In genomic region chr7:126702861-126703756, GRCm38 (mm10) we compare ENCODE assay signal across 8 mouse cellular contexts. TPM values are rescaled to one million over a fixed set of nuclear protein-coding genes. Genes with fewer than 3 reads are reported as not detected.
DNase-seq lines count a peak whose midpoint lies in the region; ATAC-seq and TF ChIP-seq lines count a peak whose summit lies in the region.

No protein-coding gene starts in this region.

- H3K27ac ChIP-seq in CH12.LX (ENCODE audit: insufficient read depth, low read depth), result peak overlapping the region; percentile 95
- H3K27ac ChIP-seq in forebrain, embryonic 13.5 days, result peak overlapping the region; percentile 51; the same call in 1 of the 2 replicates
- peak overlapping the region; percentile 72 for H3K27ac ChIP-seq in liver, embryonic 16.5 days (ENCODE audit: low read length)

- peak; percentile 9 for DNase-seq in gastrocnemius, postnatal 10 days
- DNase-seq in gastrocnemius, postnatal 25 days, result no peak
- DNase-seq in CH12.LX (ENCODE audit: extremely low read depth), result peak; percentile 81
- peak; percentile 65 for DNase-seq in thymus, postnatal 0 days (ENCODE audit: low spot score)
- DNase-seq in layer of hippocampus, adult 11-12 months (ENCODE audit: low spot score), result no peak
- DNase-seq in layer of hippocampus, postnatal 14 days (ENCODE audit: low spot score in 2 of 2), result no peak

- H3K4me2 ChIP-seq in CH12.LX (ENCODE audit: insufficient read depth, low read depth, poor library complexity, severe bottlenecking), result peak overlapping the region; percentile 92
- H3K4me2 ChIP-seq in forebrain, embryonic 13.5 days, result peak overlapping the region; percentile 93
- H3K4me2 ChIP-seq in liver, embryonic 16.5 days (ENCODE audit: low read depth, low read length), result peak overlapping the region; percentile 0; the same call in 1 of the 2 replicates

- peaks cover 33% of the 10 kb centered on the region for H3K79me2 ChIP-seq in CH12.LX (replicated peaks; ENCODE audit: control insufficient read depth, extremely low read depth, insufficient read depth, poor library complexity, severe bottlenecking)

- no peak for TF ChIP-seq EP300 in CH12.LX (IDR thresholded peaks at IDR 0.05; ENCODE audit: low read length)

- in situ Hi-C loops in CH12.LX (cut with MboI; ENCODE audit: low pct_ligation_motif_present, low pct_unique_long_range_greater_than_20kb, low sequenced_read_pairs), result loop anchor here (5.0 to 10.0 kb wide), 5 partner anchors 79 to 1222 kb away; partner anchors contain the start of genes Mvp, Pagr1a, Pagr1b and Tbx6

- H3K4me1 ChIP-seq in CH12.LX (ENCODE audit: control insufficient read depth in 1 of 2, insufficient read depth in 2 of 2), result peaks cover 29 to 64% of the 10 kb centered on the region in 2 experiments
- H3K4me1 ChIP-seq in forebrain, embryonic 13.5 days, result peaks cover 44% of the 10 kb centered on the region
- H3K4me1 ChIP-seq in liver, embryonic 16.5 days (ENCODE audit: control insufficient read depth, low read depth, low read length), result peaks cover 13% of the 10 kb centered on the region

- no peaks in the 10 kb centered on the region for H3K27me3 ChIP-seq in CH12.LX (replicated peaks)
- 0 out of 2 replicates have a peak, but pooled peaks cover 6% of the 10 kb centered on the region for H3K27me3 ChIP-seq in forebrain, embryonic 13.5 days
- H3K27me3 ChIP-seq in liver, embryonic 16.5 days (ENCODE audit: control insufficient read depth, insufficient read depth, low read depth, low read length), result peaks cover 17% of the 10 kb centered on the region

- WGBS in forebrain, embryonic 13.5 days, result 84% methylated on average over 12 of the region's 12 CpGs
- 41% methylated on average over 12 of the region's 12 CpGs for WGBS in liver, embryonic 16.5 days (ENCODE audit: insufficient replicate concordance)

- H3K9me3 ChIP-seq in CH12.LX (replicated peaks; ENCODE audit: low read length), result no peaks in the 10 kb centered on the region
- no peaks in the 10 kb centered on the region for H3K9me3 ChIP-seq in forebrain, embryonic 13.5 days (replicated peaks)
- no peaks in the 10 kb centered on the region for H3K9me3 ChIP-seq in liver, embryonic 16.5 days (replicated peaks; ENCODE audit: control insufficient read depth, low read length)

- ATAC-seq in forebrain, embryonic 13.5 days, result no peak
- no peak for ATAC-seq in liver, embryonic 16.5 days (ENCODE audit: low read depth)

- dilution Hi-C loops in CH12.LX (cut with MboI; ENCODE audit: extremely low pct_ligation_motif_present, extremely low pct_unique_long_range_greater_than_20kb, low sequenced_read_pairs), result no loop called here

- peak overlapping the region; percentile 76 for H3K9ac ChIP-seq in CH12.LX (ENCODE audit: insufficient read depth, low read depth)
- H3K9ac ChIP-seq in forebrain, embryonic 13.5 days, result peak overlapping the region; percentile 88
- peak overlapping the region; percentile 53 for H3K9ac ChIP-seq in liver, embryonic 16.5 days (ENCODE audit: low read depth, low read length)

- peaks cover 33 to 45% of the 10 kb centered on the region in 2 experiments for H3K36me3 ChIP-seq in CH12.LX (replicated peaks in 1 of 2; ENCODE audit: control insufficient read depth in 1 of 2, insufficient read depth in 1 of 2, low read length in 1 of 2)
- peaks cover 22% of the 10 kb centered on the region for H3K36me3 ChIP-seq in forebrain, embryonic 13.5 days (ENCODE audit: poor library complexity, severe bottlenecking)
- H3K36me3 ChIP-seq in liver, embryonic 16.5 days (ENCODE audit: control insufficient read depth, insufficient read depth), result no peaks in the 10 kb centered on the region

- no peak for TF ChIP-seq RAD21 in CH12.LX (IDR thresholded peaks at IDR 0.05; ENCODE audit: low read depth, low read length)

- no peak for TF ChIP-seq CTCF in CH12.LX (conservative IDR thresholded peaks at IDR 0.05 in 1 of 2, IDR thresholded peaks at IDR 0.05 in 1 of 2; ENCODE audit: low read depth in 2 of 2, low read length in 2 of 2)

- H3K4me3 ChIP-seq in CH12.LX (replicated peaks in 1 of 3; ENCODE audit: low read depth in 2 of 3, low read length in 2 of 3, poor library complexity in 1 of 3), result peak overlapping the region; percentile 85 to 86 (median 85)
- H3K4me3 ChIP-seq in forebrain, embryonic 13.5 days, result peak overlapping the region; percentile 67
- peak overlapping the region; percentile 59 for H3K4me3 ChIP-seq in liver, embryonic 16.5 days (ENCODE audit: low read depth, low read length)

- TF ChIP-seq POLR2A in CH12.LX (IDR thresholded peaks at IDR 0.05; ENCODE audit: low read depth, low read length), result no peak; the same call in 1 of the 2 replicates

TF ChIP-seq in CH12.LX, 34 proteins besides CTCF, POLR2A, EP300 and RAD21:
- TF ChIP-seq SIN3A (IDR thresholded peaks at IDR 0.05; ENCODE audit: low read length) (0 out of 2 replicates have a peak, but pooled peaks have one; percentile 14), TCF12 (IDR thresholded peaks at IDR 0.05; ENCODE audit: low read depth, low read length) (0 out of 2 replicates have a peak, but pooled peaks have one; percentile 16), USF2 (conservative IDR thresholded peaks at IDR 0.05; ENCODE audit: low read depth, low read length) (no peak), KAT2A (IDR thresholded peaks at IDR 0.05; ENCODE audit: insufficient replicate concordance, low read length) (0 out of 2 replicates have a peak, but pooled peaks have one; percentile 52), MAX (IDR thresholded peaks at IDR 0.05; ENCODE audit: low read length) (peak; percentile 65; the same call in 1 of the 2 replicates), CHD2 (IDR thresholded peaks at IDR 0.05; ENCODE audit: low read length) (peak; percentile 79), UBTF (IDR thresholded peaks at IDR 0.05; ENCODE audit: low read depth, low read length) (no peak), MYC (IDR thresholded peaks at IDR 0.05; ENCODE audit: low read depth, low read length) (peak; percentile 77), NRF1 (IDR thresholded peaks at IDR 0.05; ENCODE audit: low read depth, low read length) (no peak), MXI1 (IDR thresholded peaks at IDR 0.05; ENCODE audit: low read depth, low read length) (peak; percentile 85)
TF ChIP-seq in CH12.LX: peak in this region for 7.

RNA-seq across cellular contexts. Expression of gene Coro1a, which starts 4.5 kb away (rescaled TPM):
- 1 to 10 TPM; 5.0 to 7.0 TPM for total RNA-seq in gastrocnemius, postnatal 10 days (2021)
- 1 to 10 TPM; 2.1 to 3.3 TPM for total RNA-seq in gastrocnemius, postnatal 25 days (2021)
- total RNA-seq in CH12.LX (2012; rRNA removed) (287 and 312 TPM in 2 replicates), CH12.LX (2014; rRNA removed) (349 and 371 TPM in 2 replicates)
- 203 and 228 TPM in 2 replicates for polyA plus RNA-seq in CH12.LX (2012; ENCODE audit: insufficient read length, low read depth)
- 72.7 and 77.1 TPM in 2 replicates for polyA plus RNA-seq in forebrain, embryonic 13.5 days (2015; fragmentation: Nextera tagmentation; extraction: Ambion mirVana)
- polyA plus RNA-seq in liver, embryonic 16.5 days (2015; fragmentation: Nextera tagmentation; extraction: Ambion mirVana), result 98.9 and 105 TPM in 2 replicates
- 1,525 and 1,527 TPM in 2 replicates for polyA plus RNA-seq in thymus, postnatal 0 days (2015; fragmentation: Nextera tagmentation; extraction: Ambion mirVana)
- total RNA-seq in layer of hippocampus, postnatal 14 days (2021), result 100 to 1,000 TPM; 131 to 141 TPM

RNA-seq across cellular contexts. Expression of gene Slx1b, which starts 7.5 kb away (rescaled TPM):
- 1 to 10 TPM; 4.2 to 6.1 TPM for total RNA-seq in gastrocnemius, postnatal 10 days (2021)
- total RNA-seq in gastrocnemius, postnatal 25 days (2021), result 1 to 10 TPM; 2.7 to 3.3 TPM
- total RNA-seq in CH12.LX (2012; rRNA removed) (5.0 and 5.6 TPM in 2 replicates), CH12.LX (2014; rRNA removed) (4.4 and 4.7 TPM in 2 replicates)
- 5.6 and 8.3 TPM in 2 replicates for polyA plus RNA-seq in CH12.LX (2012; ENCODE audit: insufficient read length, low read depth)
- polyA plus RNA-seq in forebrain, embryonic 13.5 days (2015; fragmentation: Nextera tagmentation; extraction: Ambion mirVana), result 16.6 TPM in 2 replicates
- polyA plus RNA-seq in liver, embryonic 16.5 days (2015; fragmentation: Nextera tagmentation; extraction: Ambion mirVana), result 2.4 and 2.8 TPM in 2 replicates
- polyA plus RNA-seq in thymus, postnatal 0 days (2015; fragmentation: Nextera tagmentation; extraction: Ambion mirVana), result 6.0 and 7.6 TPM in 2 replicates
- 10 to 100 TPM; 16.2 to 19.8 TPM for total RNA-seq in layer of hippocampus, postnatal 14 days (2021)

RNA-seq across cellular contexts. Expression of gene Bola2, which starts 7.9 kb away (rescaled TPM):
- 10 to 100 TPM; 53.6 to 54.4 TPM for total RNA-seq in gastrocnemius, postnatal 10 days (2021)
- total RNA-seq in gastrocnemius, postnatal 25 days (2021), result 10 to 100 TPM; 33.1 to 37.0 TPM
- 136 and 155 TPM in 2 replicates for total RNA-seq in CH12.LX (2012; rRNA removed)
- 60.4 and 72.8 TPM in 2 replicates for total RNA-seq in CH12.LX (2014; rRNA removed)
- polyA plus RNA-seq in CH12.LX (2012; ENCODE audit: insufficient read length, low read depth), result 341 and 353 TPM in 2 replicates
- 183 and 187 TPM in 2 replicates for polyA plus RNA-seq in forebrain, embryonic 13.5 days (2015; fragmentation: Nextera tagmentation; extraction: Ambion mirVana)
- 72.6 and 78.4 TPM in 2 replicates for polyA plus RNA-seq in liver, embryonic 16.5 days (2015; fragmentation: Nextera tagmentation; extraction: Ambion mirVana)
- 154 and 155 TPM in 2 replicates for polyA plus RNA-seq in thymus, postnatal 0 days (2015; fragmentation: Nextera tagmentation; extraction: Ambion mirVana)
- 100 to 1,000 TPM; 119 to 129 TPM for total RNA-seq in layer of hippocampus, postnatal 14 days (2021)

RNA-seq across cellular contexts. Expression of gene Sult1a1, which starts 26.9 kb away (rescaled TPM):
- total RNA-seq in gastrocnemius, postnatal 10 days (2021), result 10 to 100 TPM; 13.8 to 24.7 TPM
- 10 to 100 TPM; 12.3 to 22.9 TPM for total RNA-seq in gastrocnemius, postnatal 25 days (2021)
- total RNA-seq in CH12.LX (2012; rRNA removed), result 0.17 and 0.34 TPM in 2 replicates
- 0.80 and 0.87 TPM in 2 replicates for total RNA-seq in CH12.LX (2014; rRNA removed)
- 0.87 and 1.4 TPM in 2 replicates for polyA plus RNA-seq in CH12.LX (2012; ENCODE audit: insufficient read length, low read depth)
- polyA plus RNA-seq in forebrain, embryonic 13.5 days (2015; fragmentation: Nextera tagmentation; extraction: Ambion mirVana), result 0.46 and 0.68 TPM in 2 replicates
- 69.5 and 88.7 TPM in 2 replicates for polyA plus RNA-seq in liver, embryonic 16.5 days (2015; fragmentation: Nextera tagmentation; extraction: Ambion mirVana)
- 8.5 and 11.0 TPM in 2 replicates for polyA plus RNA-seq in thymus, postnatal 0 days (2015; fragmentation: Nextera tagmentation; extraction: Ambion mirVana)
- total RNA-seq in layer of hippocampus, postnatal 14 days (2021), result 10 to 100 TPM; 10.7 to 16.5 TPM

RNA-seq across cellular contexts. Expression of gene Sgf29, which starts 54.0 kb away (rescaled TPM):
- 10 to 100 TPM; 21.9 to 22.9 TPM for total RNA-seq in gastrocnemius, postnatal 10 days (2021)
- 10 to 100 TPM; 24.0 to 25.1 TPM for total RNA-seq in gastrocnemius, postnatal 25 days (2021)
- 45.9 and 55.6 TPM in 2 replicates for total RNA-seq in CH12.LX (2012; rRNA removed)
- 20.5 and 31.7 TPM in 2 replicates for total RNA-seq in CH12.LX (2014; rRNA removed)
- polyA plus RNA-seq in CH12.LX (2012; ENCODE audit: insufficient read length, low read depth), result 70.0 and 71.7 TPM in 2 replicates
- 57.3 and 64.6 TPM in 2 replicates for polyA plus RNA-seq in forebrain, embryonic 13.5 days (2015; fragmentation: Nextera tagmentation; extraction: Ambion mirVana)
- 20.8 and 28.6 TPM in 2 replicates for polyA plus RNA-seq in liver, embryonic 16.5 days (2015; fragmentation: Nextera tagmentation; extraction: Ambion mirVana)
- 62.2 and 72.9 TPM in 2 replicates for polyA plus RNA-seq in thymus, postnatal 0 days (2015; fragmentation: Nextera tagmentation; extraction: Ambion mirVana)
- total RNA-seq in layer of hippocampus, postnatal 14 days (2021), result 10 to 100 TPM; 31.2 to 32.9 TPM

Comparison
In these comparisons a context has a peak if more than half of its experiments do, and no peak if none do; other contexts are left out.
1. DNase-seq: peak in gastrocnemius, postnatal 10 days (single experiment), CH12.LX (single experiment) and thymus, postnatal 0 days (single experiment); none in gastrocnemius, postnatal 25 days (single experiment), layer of hippocampus, adult 11-12 months (single experiment) and layer of hippocampus, postnatal 14 days (0 of 2).
2. H3K4me2 ChIP-seq: peak in every context shown above with its lines; median percentile 93 in forebrain, embryonic 13.5 days; 92 in CH12.LX; 0 in liver, embryonic 16.5 days.
3. RNA of gene Coro1a, which starts 4.5 kb away (total RNA-seq): 287 to 371 TPM in CH12.LX and 131 to 141 TPM in layer of hippocampus, postnatal 14 days; 5.0 to 7.0 TPM in gastrocnemius, postnatal 10 days and 2.1 to 3.3 TPM in gastrocnemius, postnatal 25 days; every median in the first group is over 10 times any median in the second.
4. Peak in every context shown above with its lines, with median percentiles within 50 percentile points of each other: H3K27ac ChIP-seq, H3K4me3 ChIP-seq and H3K9ac ChIP-seq.